Mouse (Mus musculus) bone marrow macrophage, adult 2 months (primary cell): Measurements from ENCODE around the gene Hsph1. TPM values are rescaled to one million over a fixed set of nuclear protein-coding genes. Genes with fewer than 3 reads are reported as not detected.

Source experiments
- H3K27ac ChIP-seq: 2 replicates; pipeline ENCODE4 v1.5.1; 2012; ENCODE audit warnings: low read depth, low read length; ENCODE audit not compliant: insufficient read depth
- H3K4me1 ChIP-seq: 2 replicates; pipeline ENCODE4 v1.6.1; 2012; ENCODE audit warnings: low read length; ENCODE audit not compliant: control insufficient read depth, insufficient read depth
- H3K4me3 ChIP-seq: 2 replicates; pipeline ENCODE4 v1.5.1; 2012; ENCODE audit warnings: mild to moderate bottlenecking, low read length, moderate library complexity; ENCODE audit not compliant: insufficient read depth
- CTCF ChIP-seq: IDR thresholded peaks from 2 replicates; pipeline ENCODE4 v1.5.1; 2012; ENCODE audit warnings: low read depth, mild to moderate bottlenecking, low read length, moderate library complexity
- POLR2A ChIP-seq: IDR thresholded peaks from 2 replicates; pipeline ENCODE4 v1.6.1; 2012; ENCODE audit warnings: mild to moderate bottlenecking, low read depth, low read length, borderline replicate concordance
- polyA plus RNA-seq: library from polyadenylated mRNA; stranded (reverse); fragments of >200 nt; gene quantifications from 2 replicates; pipeline ENCODE4 v1.2.4, GENCODE M21; 2012; ENCODE audit not compliant: missing spikeins, insufficient read depth, insufficient read length

Gene Hsph1
- polyA plus RNA-seq: 22.8 and 26.0 TPM in 2 replicates

DNA sequence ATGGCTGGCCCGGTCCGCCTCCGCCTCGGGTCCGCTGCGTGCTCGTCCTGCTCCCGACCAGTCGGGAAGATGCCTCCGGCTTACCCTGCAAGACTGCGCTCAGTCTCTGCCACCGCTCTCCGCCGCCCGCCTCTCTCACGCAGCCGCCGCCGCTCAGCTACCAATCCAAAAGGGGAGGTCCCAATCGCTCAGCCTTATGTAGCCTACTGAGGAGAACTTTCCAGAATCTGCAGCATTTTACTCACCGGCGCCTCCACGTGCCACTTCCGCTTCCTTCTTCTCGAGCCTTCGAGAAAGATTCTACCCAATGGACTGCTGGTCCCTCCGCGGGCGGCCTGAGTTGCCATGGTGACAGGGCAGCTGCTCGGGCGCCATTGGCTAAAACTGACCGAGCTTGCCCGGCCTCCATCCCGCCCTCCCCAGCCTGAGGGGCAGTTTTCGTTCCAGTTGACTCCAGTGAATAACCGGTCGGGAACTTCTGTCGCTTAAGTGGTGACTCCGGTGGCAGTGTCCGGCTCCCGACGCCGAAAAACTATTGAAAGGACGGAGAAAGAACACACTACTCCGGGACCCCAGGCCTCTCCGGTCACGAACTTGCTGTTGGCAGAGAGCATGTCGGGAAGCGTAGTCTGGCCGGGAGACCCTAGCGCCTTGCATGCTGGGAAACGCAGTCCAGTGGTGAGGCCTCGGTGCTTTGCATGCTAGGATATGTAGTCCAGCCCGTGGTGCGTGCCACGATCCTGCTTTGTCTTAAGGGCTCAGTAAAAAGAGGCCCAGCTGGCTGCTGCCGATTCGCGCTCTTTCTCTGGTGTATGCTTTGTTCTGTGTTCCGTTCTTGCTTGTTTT is at the start of gene Hsph1:
Hsph1 (minus strand) TSS at position 302 of the 846 bp plus-strand sequence.
- TF ChIP-seq POLR2A: no peak
- TF ChIP-seq CTCF: no peak
- Histone ChIP-seq H3K4me1 (peaks cover 31% of the 10 kb centered on the region), H3K4me3 (peak within 1 kb of the TSS; percentile 88), H3K27ac (peak within 1 kb of the TSS; percentile 51)

DNA sequence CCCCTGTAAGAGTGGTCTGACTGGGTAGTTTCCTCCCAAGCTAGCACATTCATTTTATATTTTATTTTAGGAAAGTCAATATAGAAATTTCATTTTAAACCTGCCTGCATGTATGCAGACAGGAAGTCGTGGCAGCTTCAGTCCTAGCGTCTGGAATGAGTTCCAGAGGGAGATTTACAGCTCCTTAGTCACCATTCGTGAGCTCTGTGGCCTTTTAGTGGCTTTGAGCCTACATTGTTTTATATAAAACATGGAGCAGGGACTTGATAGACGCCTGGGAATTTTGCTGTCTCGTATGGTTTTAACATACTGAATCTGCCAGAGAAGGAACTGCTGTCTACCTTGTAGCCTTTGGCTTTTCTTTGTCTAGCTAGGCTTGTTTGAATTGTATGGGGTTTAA is 44.8 kb upstream of the Hsph1 start:
- Histone ChIP-seq H3K4me3 (no peak overlapping the region), H3K4me1 (peaks cover 2% of the 10 kb centered on the region; the same call in 1 of the 2 replicates), H3K27ac (no peak overlapping the region)
- TF ChIP-seq CTCF (no peak), POLR2A (no peak)

DNA sequence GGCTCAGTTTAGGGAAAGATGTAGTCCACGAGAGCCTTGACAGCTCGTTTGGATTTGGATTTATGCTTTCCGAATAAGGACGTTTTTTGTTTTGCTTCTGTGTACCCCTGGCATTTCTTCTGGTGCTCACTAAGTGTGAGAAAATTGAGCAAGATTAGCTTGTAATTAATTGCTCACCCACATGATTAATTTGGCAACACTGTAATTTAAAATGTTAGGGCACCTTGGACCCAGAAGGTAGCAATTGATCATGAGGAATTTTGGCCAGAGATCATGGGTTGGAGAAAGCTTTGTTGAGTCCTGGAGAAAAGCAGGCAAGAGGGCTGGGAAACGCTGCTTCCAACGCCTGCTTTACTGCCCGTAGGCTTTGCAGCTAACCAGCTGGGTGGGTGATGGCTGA is 43.7 kb upstream of the Hsph1 start:
- H3K4me3 ChIP-seq: no peak overlapping the region
- no peak overlapping the region for H3K27ac ChIP-seq
- no peak for TF ChIP-seq CTCF
- TF ChIP-seq POLR2A: no peak
- H3K4me1 ChIP-seq: peaks cover 2% of the 10 kb centered on the region; the same call in 1 of the 2 replicates

DNA sequence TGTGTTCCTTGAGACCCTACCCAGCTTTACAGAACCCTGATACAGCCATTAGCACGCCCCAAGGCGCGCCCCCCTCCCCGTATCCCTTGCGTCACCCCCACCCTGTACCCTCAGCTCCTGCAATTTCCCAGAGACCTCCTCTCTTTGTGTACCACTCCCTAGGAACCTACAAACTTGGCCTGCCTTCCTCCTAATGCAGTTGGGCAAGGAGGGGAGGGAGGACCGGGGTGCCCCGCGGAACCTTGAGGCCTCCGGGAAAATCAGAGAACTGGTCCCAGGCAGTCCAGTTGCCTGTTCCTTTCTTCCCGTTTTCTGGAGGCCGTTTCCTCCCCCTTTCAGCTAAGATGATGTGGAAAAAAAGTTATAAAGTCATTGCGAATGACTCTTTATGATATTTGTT is 43.2 kb upstream of the Hsph1 start:
- H3K4me3 ChIP-seq: no peak overlapping the region
- peaks cover 2% of the 10 kb centered on the region; the same call in 1 of the 2 replicates for H3K4me1 ChIP-seq
- H3K27ac ChIP-seq: no peak overlapping the region
- TF ChIP-seq POLR2A: no peak
- no peak for TF ChIP-seq CTCF

DNA sequence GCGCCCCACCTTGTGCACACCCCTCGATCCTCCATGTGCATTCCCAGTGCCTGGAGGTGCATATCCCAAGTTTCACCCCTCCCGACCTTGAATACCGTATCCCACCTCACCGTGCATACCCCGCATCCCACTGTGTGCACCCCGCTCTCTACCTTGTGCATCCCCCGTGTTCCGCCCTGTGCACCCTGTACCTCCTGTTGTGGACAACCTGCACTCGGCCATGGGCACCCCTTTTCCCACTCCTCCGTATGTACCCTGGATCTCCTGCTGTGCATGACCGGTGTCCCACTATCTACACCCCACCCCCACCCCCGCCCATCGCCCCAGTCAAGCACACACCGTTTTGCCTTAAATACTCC is 42.8 kb upstream of the Hsph1 start:
- TF ChIP-seq POLR2A (no peak), CTCF (no peak)
- Histone ChIP-seq H3K27ac (no peak overlapping the region), H3K4me3 (peak overlapping the region; percentile 69), H3K4me1 (peaks cover 2% of the 10 kb centered on the region; the same call in 1 of the 2 replicates)

DNA sequence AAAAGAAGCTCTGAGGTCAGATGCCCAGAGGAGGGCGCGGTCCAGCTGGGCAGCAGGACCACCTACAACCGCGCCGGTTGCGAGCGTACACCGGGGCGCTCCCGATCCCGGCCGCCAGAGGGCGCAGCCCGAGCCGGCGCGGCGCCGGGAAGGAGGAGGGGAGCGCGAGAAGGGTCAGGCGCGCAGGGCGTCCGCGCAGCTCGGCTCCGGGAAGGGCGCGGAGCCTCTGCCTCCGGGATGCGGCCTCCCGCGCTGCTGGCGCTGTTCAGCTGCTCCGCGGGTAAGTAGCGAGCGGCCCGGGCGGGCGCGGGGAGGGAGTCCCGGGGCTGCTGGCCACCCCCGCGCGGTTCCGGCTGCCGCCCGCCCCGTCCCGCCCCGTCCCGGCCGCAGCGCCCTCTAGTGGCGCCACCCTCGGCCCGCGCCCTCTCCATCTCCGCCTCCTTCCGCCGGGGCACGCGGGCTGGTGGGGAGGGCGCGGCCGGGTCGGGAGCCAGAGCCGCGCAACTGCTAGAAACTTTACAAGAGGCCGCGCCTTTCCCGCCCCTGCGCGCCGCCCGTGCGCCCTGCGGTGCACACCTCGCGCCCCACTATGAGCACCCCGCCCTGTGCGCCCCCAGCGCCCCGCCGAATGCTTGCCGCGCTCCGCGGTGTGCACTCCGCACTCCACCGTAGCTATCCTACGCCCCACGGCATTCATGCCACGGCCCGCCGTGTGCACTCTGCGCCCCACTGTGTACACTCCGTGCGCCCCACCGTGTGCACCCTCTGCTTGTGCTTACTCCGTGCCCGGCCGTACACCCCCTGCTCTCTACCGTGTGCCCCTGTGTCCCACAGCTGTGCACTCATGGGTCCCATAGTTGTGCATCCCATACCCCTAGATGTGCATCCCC is 42.2 kb upstream of the Hsph1 start, which contains the start of gene B3glct:
B3glct (plus strand) TSS at position 131 of the 890 bp plus-strand sequence.
- Histone ChIP-seq H3K4me3 (peak within 1 kb of the TSS; percentile 69), H3K27ac (peak within 1 kb of the TSS; percentile 36), H3K4me1 (peaks cover 2% of the 10 kb centered on the region; the same call in 1 of the 2 replicates)
- TF ChIP-seq CTCF (peak; percentile 61), POLR2A (no peak)

DNA sequence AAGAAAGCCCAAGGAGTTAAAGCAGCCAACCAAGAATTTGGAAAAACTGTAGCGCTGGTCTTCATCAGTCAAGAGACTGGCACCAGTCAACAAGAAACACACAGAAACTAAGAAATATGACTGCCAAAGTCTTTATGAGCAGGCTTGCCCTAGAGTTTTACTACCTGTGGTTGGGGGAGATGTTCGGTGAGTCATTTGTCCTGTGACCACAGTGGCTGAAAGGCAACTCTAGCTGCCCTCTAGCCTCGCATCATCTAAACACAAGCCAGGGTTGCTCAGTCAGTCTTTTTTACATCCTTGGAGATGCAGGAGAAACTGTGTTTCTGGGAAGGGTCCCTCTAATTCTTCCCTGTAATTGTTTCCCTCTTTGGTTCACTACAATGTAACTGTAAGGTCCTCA is 41.0 kb upstream of the Hsph1 start:
- TF ChIP-seq CTCF (no peak), POLR2A (no peak)
- no peak overlapping the region for H3K27ac ChIP-seq
- peaks cover 2% of the 10 kb centered on the region; the same call in 1 of the 2 replicates for H3K4me1 ChIP-seq
- no peak overlapping the region for H3K4me3 ChIP-seq

DNA sequence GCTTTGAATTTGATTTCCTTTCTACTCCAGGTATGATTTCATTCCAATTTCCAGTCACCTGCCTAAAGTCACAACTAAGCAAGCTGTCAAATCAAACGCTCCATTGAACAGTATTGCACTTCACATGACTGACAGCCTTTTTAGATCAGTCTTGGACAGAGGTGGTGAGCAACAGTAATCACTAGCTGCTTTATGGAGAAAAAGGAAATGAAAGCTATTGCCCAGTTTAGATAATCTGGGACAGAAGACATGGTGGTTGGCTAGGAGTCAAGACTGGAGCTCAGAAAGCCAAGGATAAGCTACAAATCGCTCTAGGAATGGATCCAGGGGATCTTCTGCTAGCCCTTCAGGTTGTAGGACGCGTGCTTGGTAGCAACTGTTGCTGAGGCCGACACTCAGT is 27.2 kb upstream of the Hsph1 start:
- no peak for TF ChIP-seq POLR2A
- TF ChIP-seq CTCF: no peak
- no peak overlapping the region for H3K27ac ChIP-seq
- H3K4me3 ChIP-seq: no peak overlapping the region
- no peaks in the 10 kb centered on the region for H3K4me1 ChIP-seq

DNA sequence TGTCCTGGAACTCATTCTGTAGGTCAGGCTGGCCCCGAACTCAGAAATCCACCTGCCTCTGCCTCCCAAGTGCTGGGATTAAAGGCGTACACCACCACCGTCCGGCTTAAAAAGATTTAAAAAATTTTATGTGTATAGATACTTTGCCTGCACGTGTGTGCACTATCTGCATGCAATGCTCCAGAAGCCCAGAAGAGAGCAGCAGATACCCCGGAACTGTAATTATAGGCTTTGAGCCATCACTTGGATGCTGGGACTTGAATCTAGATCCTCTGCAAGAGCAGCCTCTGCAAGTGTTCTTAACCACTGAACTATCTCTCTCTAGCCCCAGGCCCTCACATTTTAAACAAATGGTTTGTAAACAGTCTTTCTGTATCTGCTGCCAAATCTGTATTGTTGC is 26.8 kb upstream of the Hsph1 start:
- no peak overlapping the region for H3K4me3 ChIP-seq
- H3K4me1 ChIP-seq: no peaks in the 10 kb centered on the region
- H3K27ac ChIP-seq: no peak overlapping the region
- TF ChIP-seq CTCF: no peak
- no peak for TF ChIP-seq POLR2A

DNA sequence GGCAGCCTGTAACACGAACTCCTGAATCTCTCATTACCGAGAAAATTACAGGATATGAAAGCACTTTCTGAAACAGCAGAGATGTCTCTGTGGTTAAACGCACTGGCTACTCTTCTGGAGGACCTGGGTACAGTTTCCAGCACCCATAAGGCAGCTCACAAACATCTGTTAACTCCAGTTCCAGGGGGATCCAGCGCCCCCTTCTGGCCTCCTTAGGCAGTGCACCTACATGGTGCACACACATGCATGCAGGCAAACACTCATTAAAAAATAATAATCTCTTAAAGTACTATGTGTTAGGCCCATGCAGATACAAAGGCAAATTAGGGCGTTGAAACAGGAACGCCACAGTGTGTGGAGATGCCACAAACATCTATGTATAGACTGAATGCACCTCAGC is 25.3 kb upstream of the Hsph1 start:
- H3K27ac ChIP-seq: no peak overlapping the region
- H3K4me3 ChIP-seq: no peak overlapping the region
- TF ChIP-seq POLR2A: no peak
- no peak for TF ChIP-seq CTCF
- H3K4me1 ChIP-seq: no peaks in the 10 kb centered on the region

DNA sequence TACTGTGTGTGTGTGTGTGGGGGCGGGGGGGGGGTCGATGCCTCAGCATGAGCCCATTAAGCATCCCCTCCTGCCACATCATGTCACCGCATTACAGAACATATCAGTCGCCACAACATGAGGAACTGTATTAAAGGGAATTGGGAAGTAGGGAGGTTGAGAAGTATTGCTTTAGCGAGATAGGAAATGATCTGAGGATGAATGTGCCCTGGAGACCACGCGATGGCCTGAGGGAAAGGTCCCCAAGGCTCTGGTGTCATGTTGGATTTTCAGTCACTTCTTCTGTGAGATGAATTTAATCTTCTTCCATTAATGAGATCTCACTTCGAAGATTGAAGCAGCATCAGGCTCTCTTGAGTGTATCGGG is 23.2 kb upstream of the Hsph1 start:
- no peak for TF ChIP-seq CTCF
- no peak for TF ChIP-seq POLR2A
- Histone ChIP-seq H3K27ac (no peak overlapping the region), H3K4me3 (no peak overlapping the region), H3K4me1 (no peaks in the 10 kb centered on the region)
